Mouse (Mus musculus) left cerebral cortex, postnatal 25 days (tissue): Measurements from ENCODE around the gene Tcf7. TPM values are rescaled to one million over a fixed set of nuclear protein-coding genes. Genes with fewer than 3 reads are reported as not detected.

Source experiments
- DNase-seq, 2 experiments: peaks; one replicate each; pipeline ENCODE4 v3.0.0; 2022; ENCODE audit warnings: low spot score in 2 of 2, mixed read lengths in 1 of 2
- intact Hi-C: fragments of 180-260 bp; cut with DNase I; formaldehyde crosslinking; loops from one replicate; pipeline ENCODE4 v1.15.1; 2025
- total RNA-seq, 2 experiments: library from RNA; stranded (reverse); gene quantifications; 2 replicates each; pipeline ENCODE4 v1.2.3; 2021

Tcf7 gene
- 1 to 10 TPM; 3.5 to 4.1 TPM for total RNA-seq

DNA sequence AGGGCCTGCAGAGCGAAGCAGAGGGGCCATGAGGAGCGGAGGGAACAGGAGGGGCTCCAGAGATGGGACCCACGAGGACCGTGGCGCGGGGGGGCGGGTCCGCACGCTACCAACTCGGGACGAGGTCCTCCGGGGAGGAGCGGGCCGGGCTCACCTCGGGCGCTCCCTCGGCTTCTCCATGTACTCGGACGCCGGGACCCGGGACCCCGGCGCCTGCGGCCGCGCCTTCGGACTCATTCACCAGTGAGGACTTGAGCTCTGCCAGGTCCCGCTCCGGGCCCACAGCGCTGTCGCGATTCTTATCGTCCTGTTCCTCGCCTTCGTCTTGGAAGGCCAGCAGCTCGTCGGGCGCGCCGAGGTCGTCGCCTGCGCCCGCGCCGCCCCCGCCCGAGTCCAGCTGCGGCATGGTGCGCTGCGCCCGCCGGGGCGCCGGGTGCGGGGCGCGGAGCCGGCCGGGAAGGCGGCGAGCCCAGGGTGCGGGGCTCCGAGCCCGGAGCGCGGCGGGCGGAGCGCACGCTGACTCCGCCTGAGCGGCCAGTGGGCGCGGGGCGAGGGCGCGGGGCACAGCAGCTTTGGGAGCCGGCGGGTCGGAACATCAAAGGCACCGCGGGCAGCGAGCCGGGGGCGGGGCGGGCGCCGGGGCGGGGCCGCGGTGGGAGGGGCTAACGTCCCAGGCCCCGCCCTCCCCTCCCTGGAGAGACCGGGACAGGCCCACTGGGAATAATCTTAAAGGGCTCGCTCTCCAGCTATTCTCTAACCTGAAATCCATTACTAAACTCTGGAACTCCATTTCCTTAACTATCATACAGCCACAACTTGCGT is at the start of gene Tcf7:
Gene Tcf7 (minus strand): TSS at position 241 of the 822 bp plus-strand sequence.
- intact Hi-C loops: no loop called here
- DNase-seq: peak; percentile 34 to 42

DNA sequence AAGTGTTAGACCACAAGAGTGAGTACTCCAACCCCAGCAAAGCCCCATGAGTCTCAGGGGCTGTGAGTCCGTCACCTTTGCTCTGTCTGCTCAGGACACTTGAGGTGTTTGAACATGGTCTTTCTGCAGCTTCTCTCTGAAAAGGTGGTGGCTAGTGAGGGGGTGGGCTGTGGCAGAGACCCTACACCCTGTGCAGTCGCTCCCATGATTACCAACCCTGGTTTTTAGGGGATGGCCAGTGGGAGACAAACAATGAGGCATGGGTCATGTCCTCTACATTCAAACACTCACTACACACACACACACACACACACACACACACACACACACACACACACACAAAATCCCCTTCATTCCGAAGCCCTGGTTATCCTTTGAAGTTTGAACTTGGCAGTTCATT is 44.5 kb upstream of the Tcf7 start:
- DNase-seq: no peak
- intact Hi-C loops: no loop called here

DNA sequence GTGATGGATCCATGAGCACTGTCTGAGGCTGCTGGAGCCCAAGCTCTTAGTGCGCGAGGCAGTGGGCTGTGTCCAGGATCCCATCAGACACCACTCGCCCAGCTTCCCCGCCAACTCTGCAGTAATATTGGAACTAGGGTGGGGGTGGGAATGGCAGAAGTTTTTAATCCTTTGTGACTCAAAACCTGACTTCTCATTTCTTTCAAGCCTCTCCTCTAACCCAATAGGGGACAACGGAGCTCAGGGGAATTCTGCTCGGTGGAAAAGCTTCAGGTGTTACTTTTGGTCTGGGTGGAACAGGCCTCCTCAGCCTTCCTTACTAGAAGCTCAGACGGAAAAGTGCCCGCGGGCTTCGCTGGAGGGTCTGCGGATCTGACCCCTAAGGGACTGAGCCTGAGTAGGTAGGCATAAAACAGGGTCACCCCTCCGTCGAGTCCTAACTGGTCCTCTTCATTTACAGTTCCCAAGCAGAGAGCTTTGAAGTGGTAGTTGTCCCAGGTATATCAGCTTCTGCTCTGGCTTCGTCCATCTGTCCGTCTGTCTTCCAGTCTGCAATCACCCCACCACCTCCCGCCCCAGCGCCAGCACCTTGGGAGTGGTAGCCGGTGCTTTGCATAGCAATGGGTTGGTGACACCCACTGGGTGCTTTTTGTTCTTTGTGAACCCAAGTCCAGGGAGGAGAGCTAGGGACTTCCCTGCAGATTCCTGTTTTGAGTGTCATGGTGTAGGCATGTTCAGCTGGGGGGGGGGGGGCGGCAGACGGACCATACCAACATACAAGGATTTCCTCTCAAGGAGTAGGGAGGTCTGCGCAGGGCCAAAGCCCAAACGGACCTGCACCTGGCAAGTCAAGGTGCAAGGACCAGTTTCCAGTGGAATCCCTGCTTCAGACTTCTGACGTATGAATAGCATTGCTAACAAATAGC is 41.9 kb upstream of the Tcf7 start:
- intact Hi-C loops: no loop called here
- DNase-seq: no peak

DNA sequence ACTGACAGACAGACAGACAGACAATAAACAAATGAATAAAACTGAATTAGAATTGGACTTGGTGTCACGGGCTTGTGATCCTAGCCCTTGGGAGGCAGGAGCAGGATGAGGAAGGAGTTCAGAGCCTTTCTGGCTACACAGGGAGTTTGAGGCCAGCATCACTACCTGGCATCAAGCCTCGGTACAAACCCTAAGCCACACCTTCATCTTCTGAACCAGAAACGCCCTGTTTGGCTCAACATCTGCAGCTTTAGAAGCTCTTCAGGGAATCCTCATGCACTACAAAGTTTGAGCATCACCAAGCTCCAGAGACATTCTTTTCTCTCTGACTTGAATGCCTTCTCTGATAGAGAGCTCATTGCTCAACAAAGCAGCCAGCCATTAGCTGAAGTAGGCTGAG is 38.7 kb upstream of the Tcf7 start:
- intact Hi-C loops: no loop called here
- no peak for DNase-seq

DNA sequence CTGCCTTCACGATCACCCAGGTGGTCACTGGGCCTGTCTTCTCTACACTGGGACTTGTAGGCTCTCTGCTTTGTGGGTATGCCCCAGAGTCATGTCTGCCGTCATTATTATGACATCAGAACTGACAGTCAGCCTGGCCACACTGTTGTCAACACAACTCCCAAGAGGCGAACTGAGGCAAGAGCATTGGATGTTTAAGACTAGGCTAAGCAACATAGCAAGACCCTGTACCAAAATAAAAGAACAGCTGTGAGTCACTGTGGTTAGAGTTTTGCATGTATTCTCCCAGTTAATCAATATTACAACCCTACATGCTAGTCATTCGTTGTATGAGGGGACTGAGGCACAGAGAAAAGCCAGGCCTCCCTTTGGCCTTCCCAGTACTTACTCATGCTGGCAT is 37.7 kb upstream of the Tcf7 start:
- no peak for DNase-seq
- intact Hi-C loops: no loop called here

DNA sequence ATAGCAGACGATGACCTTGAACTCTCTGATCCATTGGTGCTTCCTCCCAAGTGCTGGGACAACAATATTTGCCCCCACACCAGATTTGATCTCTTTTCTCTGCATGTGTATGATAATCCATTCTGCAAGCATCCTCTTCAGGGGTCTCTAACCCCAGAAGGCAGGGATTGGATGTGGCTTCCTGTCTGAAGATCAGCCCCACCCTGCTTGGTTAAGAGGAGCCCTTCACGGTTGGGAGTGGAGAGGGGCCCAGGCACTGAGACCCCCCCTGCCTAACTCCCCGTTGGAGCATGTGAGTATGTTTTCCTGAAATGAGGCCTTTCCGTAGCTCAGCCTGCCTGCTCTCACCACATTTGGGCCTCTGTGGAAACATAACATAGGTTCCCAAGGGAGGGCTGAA is 36.9 kb upstream of the Tcf7 start:
- DNase-seq: no peak
- intact Hi-C loops: no loop called here

DNA sequence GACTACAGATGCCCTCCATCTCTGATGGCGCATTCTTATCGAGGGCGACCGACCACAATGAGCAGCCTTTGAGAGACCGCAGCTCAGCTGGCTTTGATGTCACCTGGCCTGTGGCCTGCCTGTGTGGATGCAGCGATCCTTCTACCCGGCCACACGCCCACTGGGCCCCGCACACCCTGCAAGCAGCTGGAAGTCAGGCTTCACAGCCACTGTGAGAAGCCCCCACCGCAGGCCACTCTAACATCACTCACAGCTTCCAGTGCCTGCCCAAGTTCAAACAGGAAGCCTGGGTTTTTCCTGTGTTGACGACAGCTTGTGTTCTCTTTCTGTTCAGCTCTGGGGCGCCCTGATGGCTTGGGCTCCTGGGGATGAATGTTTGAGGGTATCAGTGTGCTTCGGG is 35.6 kb upstream of the Tcf7 start:
- intact Hi-C loops: no loop called here

DNA sequence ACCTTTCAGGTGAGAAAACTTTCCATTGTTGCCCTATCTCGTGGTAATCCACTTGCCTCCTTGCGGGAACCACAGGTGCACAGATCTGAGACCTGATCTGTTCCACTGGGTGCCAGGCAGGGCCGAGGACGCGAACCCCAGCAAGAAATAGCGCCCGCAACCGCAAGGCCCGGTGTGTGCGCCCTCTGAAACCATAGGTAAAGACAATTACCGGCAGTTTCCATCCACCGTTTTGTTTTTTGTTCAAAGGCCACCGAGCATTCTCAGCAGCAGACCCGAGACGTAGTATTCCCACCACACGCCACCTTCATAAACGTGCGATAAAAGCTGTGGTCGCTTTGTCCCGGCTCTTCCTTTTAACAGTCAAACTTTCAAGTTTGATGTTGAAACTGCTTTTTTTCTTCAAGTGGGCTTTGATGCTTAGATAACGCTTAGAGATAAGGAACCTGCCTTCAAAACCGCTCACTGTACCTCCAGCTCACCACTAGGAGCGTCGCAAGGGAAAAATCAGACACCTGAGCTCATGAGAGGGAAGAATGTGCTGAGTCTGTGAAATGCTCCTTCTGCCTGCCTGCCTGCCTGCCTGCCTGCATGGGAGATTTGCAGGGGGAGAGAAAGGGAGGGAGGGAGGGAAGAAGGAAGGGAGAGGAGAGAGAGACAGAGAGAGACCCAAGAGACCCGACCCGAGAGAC is 31.4 kb upstream of the Tcf7 start:
- DNase-seq: no peak
- intact Hi-C loops: no loop called here

More for the DNA sequence above, 35.6 kb upstream of the Tcf7 start:
- no peak for DNase-seq

DNA sequence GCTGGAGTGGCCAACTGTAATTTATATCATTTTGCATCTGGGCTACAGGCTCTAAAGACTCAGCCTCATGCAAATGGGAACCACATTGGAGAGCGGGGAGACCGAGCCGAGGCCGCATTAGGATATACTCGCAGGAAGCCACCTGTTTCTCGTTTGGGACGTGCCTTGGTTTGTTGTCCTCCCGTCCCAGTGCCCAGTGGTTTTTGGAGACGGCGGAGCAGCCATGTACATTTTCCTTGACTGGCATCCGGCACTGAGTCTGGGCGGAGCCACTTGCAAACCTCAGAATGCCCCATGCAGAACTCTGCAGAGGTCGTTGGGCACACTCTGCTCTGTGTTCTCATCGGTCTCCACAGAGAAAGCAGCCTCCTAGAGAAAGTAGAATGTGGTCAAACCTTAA is 27.9 kb upstream of the Tcf7 start:
- DNase-seq: no peak
- intact Hi-C loops: no loop called here

DNA sequence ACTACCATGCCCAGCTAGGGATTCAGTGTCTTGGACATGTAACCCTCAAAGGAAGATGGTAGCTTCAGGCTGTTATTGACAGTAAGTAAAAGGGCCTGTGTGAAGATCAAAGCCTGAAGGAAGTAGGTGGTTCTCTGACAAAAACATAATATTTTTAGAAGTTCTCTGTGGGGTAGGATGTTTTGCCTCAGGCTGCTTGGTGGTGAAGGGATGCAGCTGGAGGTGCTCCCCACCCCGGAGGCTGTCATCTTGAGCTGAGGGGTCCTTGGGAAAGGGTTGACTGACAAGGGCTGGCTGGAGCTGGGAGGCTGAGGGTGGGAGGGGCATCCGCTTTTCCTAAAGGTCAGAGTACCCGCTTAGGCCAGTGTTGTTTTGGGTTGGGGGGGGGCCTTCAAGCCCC is 26.7 kb upstream of the Tcf7 start:
- intact Hi-C loops: no loop called here
- DNase-seq: no peak

DNA sequence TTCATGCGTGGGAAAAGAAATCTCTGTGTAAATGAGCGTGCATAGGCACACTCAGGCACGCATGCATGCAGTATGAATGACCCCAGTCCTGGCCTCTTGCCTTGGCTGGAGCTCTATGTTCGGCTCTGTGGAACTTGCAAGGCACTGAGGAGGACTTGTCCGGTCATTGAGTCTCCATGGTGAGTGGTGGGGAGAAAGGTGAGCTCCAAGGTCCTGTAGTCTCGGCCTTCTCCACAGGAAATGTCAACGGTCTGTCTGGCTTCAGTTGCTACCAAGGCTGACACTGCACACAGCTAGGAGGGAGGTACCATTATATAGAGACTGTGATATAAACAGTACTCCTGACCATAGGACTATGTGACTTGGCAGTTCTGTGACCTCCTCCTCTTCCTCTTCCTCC is 23.6 kb upstream of the Tcf7 start:
- intact Hi-C loops: no loop called here
- no peak for DNase-seq

DNA sequence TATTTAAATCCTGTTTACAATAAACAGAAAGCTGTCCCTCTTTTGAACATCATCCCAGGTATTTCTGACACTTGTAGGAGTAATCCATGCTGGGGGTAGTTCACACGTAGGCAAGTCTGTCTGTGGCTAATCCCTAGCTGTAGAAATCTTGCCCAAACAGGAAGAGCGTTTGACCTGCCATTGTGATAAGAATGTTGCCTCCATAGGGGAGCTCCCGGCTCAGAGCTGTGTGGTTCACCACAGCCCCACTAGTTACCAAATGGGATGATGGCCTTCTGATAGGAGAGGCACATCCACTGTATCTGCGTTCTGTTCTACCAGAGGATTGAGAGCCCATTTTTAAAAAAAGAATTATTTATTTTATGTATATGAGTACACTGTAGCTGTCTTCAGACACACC is 22.5 kb upstream of the Tcf7 start:
- intact Hi-C loops: no loop called here
- no peak for DNase-seq

DNA sequence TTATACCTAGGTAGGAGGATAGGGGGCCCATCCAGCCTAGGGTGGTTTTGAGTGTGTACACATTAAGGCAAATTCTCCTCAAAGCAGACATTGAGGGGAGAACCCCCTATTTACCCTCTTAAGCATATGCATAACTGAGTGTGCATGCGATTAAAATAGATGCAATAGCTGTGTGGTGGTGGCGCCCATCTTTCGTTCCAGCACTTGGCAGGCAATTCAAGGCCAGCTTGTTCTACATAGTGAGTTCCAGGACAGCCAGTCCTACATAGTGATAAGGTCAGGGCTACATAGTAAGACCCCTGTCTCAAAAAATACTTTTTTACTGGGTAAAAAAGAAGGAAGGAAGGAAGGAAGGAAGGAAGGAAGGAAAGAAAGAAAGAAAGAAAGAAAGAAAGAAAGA is 19.9 kb upstream of the Tcf7 start:
- no peak for DNase-seq
- intact Hi-C loops: no loop called here

DNA sequence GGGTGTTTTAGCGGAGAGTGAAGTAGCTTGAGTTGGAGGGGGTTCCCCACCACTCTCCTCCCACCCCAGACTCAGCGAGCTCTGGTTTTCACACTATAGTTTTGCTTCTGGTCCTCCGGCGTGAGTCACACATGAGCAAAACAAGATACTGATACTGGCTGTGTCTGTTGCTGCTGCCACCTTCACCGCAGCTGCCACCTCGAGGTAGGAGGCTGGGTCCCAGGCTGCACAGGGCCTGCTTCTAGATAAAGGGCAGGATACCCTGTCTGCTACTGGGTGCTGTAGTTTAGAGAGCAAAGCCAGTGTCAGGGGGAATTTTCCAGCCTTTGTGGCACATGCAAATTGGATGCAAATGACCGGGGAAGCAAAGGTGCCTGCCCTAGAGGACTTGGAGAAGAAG is 16.9 kb upstream of the Tcf7 start:
- peak in 1 of 2 experiments; percentile 47 for DNase-seq
- intact Hi-C loops: loop anchor here (5.0 kb wide), 1 partner anchor 43 kb away; no protein-coding TSS in a partner anchor

DNA sequence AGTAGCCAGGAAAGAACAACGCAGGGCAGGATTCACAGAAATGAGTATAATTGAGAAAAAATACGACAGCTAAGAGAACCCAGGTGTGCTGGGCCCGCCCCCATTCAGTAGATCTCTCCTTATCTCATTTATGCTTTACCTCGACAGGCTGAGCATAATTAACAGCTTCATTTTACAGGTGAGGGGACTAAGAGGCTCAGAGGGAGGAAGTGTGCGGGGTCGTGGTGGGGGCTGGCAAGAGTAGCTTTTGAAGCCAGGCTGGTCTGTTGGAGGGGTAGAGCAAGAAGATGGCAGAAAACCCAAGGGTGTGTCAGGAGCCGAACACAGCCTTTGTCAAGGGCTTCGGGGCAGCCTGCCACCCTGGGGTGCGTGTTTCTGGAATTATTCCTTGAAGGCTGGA is 16.1 kb upstream of the Tcf7 start:
- intact Hi-C loops: loop anchor here (5.0 kb wide), 1 partner anchor 43 kb away; no protein-coding TSS in a partner anchor
- DNase-seq: no peak

DNA sequence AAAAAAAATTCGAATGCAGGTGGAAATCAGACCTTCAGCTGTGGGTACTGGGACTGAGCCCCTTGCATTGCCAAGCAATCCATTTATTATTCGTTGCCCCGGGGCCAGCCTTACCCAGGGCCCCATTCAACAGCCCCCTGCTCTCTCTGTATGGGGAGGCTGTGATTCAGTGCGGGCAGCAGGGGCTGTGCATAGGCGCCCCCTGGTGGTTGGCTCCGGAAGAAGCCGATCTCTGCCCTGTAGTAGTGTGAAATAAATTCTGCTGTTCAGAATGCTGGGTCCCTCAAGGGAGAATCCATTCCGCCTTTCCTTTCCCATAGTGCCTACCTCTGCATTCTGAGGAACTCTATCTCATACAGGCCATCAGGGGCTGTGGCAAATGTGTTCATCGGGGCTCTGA is 14.5 kb upstream of the Tcf7 start:
- DNase-seq: peak; percentile 77 to 79
- intact Hi-C loops: loop anchor here (2.0 to 5.0 kb wide), 2 partner anchors 43 to 45 kb away; no protein-coding TSS in a partner anchor

DNA sequence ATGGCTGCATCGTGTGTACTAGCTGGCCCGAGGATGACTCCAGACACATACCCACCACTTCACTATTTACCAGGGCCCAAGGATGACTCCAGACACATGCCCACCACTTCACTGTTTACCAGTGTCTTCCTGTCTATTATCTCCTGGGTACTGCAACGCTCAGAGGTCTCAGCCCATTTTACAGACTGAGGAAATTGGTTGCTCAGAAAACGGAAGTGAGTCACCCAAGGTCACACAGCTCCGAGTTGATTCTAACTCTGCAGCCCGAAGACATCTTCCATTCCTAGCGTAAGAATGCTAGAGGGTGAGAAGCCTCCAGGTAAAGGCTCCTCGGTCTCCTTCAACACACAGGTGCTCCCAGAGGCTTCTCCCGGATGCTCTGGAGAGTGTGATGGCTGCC is 11.3 kb upstream of the Tcf7 start:
- DNase-seq: no peak
- intact Hi-C loops: no loop called here

DNA sequence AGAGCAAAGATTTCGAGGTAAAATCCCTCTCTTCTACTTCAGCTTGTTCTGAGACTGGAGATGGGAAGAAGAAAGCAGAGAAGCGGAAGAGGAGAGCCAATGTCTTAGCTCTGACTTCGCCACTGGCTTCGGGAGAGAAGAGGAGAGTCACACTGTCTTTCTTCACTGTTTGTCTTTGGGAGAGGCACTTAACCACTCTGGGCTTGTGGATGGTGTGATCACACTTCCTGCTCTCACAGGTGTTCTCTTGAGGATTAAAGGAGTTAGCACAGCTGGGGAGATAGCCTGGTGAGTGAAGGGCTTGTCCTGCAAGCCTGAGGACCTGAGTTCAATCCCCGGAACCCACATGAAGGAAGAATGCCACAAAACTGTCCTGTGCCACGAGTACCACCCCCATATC is 10.1 kb upstream of the Tcf7 start:
- no peak for DNase-seq
- intact Hi-C loops: no loop called here

DNA sequence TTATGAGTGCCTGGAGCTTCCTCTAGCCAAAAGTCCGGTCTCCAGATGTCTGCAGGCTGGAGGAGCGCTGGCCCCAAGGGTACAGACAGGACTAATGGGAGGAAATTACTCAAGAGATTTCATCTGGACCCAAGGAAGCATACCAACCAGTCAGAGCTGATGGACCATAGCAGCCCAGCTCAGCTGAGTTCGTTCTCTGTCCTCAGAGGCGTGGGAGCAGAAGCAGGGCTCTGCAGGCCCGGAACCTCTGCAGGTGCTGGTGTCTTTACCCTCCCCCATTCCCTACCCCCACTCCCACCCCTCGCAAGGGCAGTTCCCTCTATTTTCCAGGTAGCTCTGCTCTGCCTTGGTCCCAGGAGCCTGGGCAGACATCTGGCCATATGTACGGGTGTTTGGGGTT is 9.5 kb upstream of the Tcf7 start:
- no peak for DNase-seq
- intact Hi-C loops: no loop called here

DNA sequence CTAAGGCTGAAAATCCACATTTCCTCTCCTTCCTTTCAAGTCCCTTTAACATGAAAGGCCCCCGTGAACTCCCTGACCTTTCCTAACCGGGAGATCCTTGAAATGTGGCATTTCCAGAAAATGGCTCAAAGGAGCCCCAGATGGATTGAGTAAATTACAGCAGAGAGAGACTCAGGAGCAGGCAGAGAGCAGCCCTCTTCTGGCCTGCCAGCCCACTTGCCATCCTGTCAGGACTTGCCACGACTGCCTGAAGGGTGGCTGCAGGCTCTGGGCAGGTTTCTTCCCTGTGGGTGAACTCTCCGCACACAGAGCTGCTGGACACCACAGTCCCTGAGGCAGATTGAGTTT is 4.1 kb upstream of the Tcf7 start:
- intact Hi-C loops: no loop called here
- no peak for DNase-seq
